Mouse (Mus musculus) adrenal gland (tissue): ENCODE measurements around the gene Olfr63.
"Not testable (repeated sequence)": the region's sequence is repeated elsewhere in the genome, so short reads cannot be mapped to it uniquely, and the experiment has no call there.

ENCODE experiments used
- intact Hi-C: fragments of 180-260 bp; cut with DNase I; formaldehyde crosslinking; loops from one replicate; pipeline ENCODE4 v1.15.1; 2025
- long read RNA-seq, 2 experiments: library from polyadenylated mRNA; unstranded; transcript quantifications; one replicate each; pipeline ENCODE4 v2.0.0; 2020; ENCODE audit warnings: borderline replicate concordance in 1 of 2; ENCODE audit not compliant: insufficient replicate concordance in 1 of 2

Gene Olfr63
- long read RNA-seq, experiment 1: 0 reads
- long read RNA-seq, experiment 2: 0 reads

- intact Hi-C loops: no loop called here
Measured at GRCm38 (mm10) chr17:33264376-33264775, at the start of gene Olfr63. Gene Olfr63 (plus strand): TSS chr17:33264676.

GRCm38 (mm10) chr17:33221590-33221989, 42.9 kb upstream of the Olfr63 start, which contains the start of gene Olfr1564:
Gene Olfr1564 (minus strand): TSS chr17:33221690.
- intact Hi-C loops: loop anchor here (10.0 kb wide), 1 partner anchor 83 kb away; no protein-coding TSS in a partner anchor

GRCm38 (mm10) chr17:33236646-33237045, 27.8 kb upstream of the Olfr63 start:
- intact Hi-C loops: not testable (repeated sequence)

- intact Hi-C loops: not testable (repeated sequence)
Measured at GRCm38 (mm10) chr17:33254530-33255318, 9.8 kb upstream of the Olfr63 start, which contains the start of gene Zfp955a. Gene Zfp955a (minus strand): TSS chr17:33255145.

- intact Hi-C loops: not testable (repeated sequence)
Measured at GRCm38 (mm10) chr17:33255319-33255657, 9.2 kb upstream of the Olfr63 start.

- intact Hi-C loops: no loop called here
Measured at GRCm38 (mm10) chr17:33268907-33269306, 4.4 kb downstream of the Olfr63 start.

GRCm38 (mm10) chr17:33289039-33289875, 24.8 kb downstream of the Olfr63 start, which contains the start of gene Zfp955b:
Gene Zfp955b (plus strand): TSS chr17:33289544.
- intact Hi-C loops: not testable (repeated sequence)

GRCm38 (mm10) chr17:33289876-33290149, 25.3 kb downstream of the Olfr63 start:
- intact Hi-C loops: not testable (repeated sequence)
